In genomic region chr7:142482256-142482609, GRCm38 (mm10) we compare ENCODE assay signal across 9 mouse cellular contexts. TPM values are rescaled to one million over a fixed set of nuclear protein-coding genes. Genes with fewer than 3 reads are reported as not detected.
DNase-seq lines count a peak whose midpoint lies in the region; ATAC-seq lines count a peak whose summit lies in the region.
"Had no signal": no experiment of that assay in that cellular context is flagged by ENCODE, and none has a peak within 500 bp of the region (broad histone marks: within the 10 kb centered on the region; RNA-seq: fewer than 3 reads in every experiment).

No protein-coding gene starts in this region.

- 16% methylated on average over 6 of the region's 6 CpGs for WGBS in forebrain, embryonic 15.5 days
- 18% methylated on average over 6 of the region's 6 CpGs for WGBS in limb, embryonic 10.5 days
- 11% methylated on average over 6 of the region's 6 CpGs for WGBS in stomach, embryonic 14.5 days

- DNase-seq in lung, postnatal 10 days = peak; percentile 70
- DNase-seq in lung, postnatal 36 days = no peak
- peak; percentile 70 for DNase-seq in limb, embryonic 10.5 days (ENCODE audit: low spot score)
- no peak for DNase-seq in gastrocnemius, adult 8-10 months (ENCODE audit: low spot score in 2 of 2)
- no peak for DNase-seq in frontal cortex, postnatal 10 days (ENCODE audit: low spot score in 2 of 2)
- no peak for DNase-seq in c-Kit-positive CD71-positive TER-119-positive erythroid progenitor cells, embryonic 14.5 days (ENCODE audit: low spot score)

- H3K27ac ChIP-seq in forebrain, embryonic 15.5 days (replicated peaks) = peak overlapping the region; percentile 80
- peak overlapping the region; percentile 97 for H3K27ac ChIP-seq in limb, embryonic 10.5 days
- H3K27ac ChIP-seq in stomach, embryonic 14.5 days (ENCODE audit: low read length) = peak overlapping the region; percentile 97

- H3K4me3 ChIP-seq in forebrain, embryonic 15.5 days = no peak overlapping the region
- H3K4me3 ChIP-seq in limb, embryonic 10.5 days = peak overlapping the region; percentile 44
- no peak overlapping the region for H3K4me3 ChIP-seq in stomach, embryonic 14.5 days (ENCODE audit: low read depth, low read length)

- peak; percentile 41 for ATAC-seq in forebrain, embryonic 15.5 days (replicated peaks)
- no peak for ATAC-seq in stomach, embryonic 14.5 days (ENCODE audit: insufficient number of reproducible peaks, insufficient read depth, low FRiP score, low read depth)

- no peaks in the 10 kb centered on the region for H3K27me3 ChIP-seq in forebrain, embryonic 15.5 days
- no peaks in the 10 kb centered on the region for H3K27me3 ChIP-seq in limb, embryonic 10.5 days (ENCODE audit: low read depth, poor library complexity, severe bottlenecking)
- no peaks in the 10 kb centered on the region for H3K27me3 ChIP-seq in stomach, embryonic 14.5 days (ENCODE audit: control insufficient read depth, insufficient read depth, low read length)

- H3K4me2 ChIP-seq in forebrain, embryonic 15.5 days (replicated peaks) = peak overlapping the region; percentile 60; the same call in 1 of the 2 replicates
- peak overlapping the region; percentile 53 for H3K4me2 ChIP-seq in stomach, embryonic 14.5 days (replicated peaks; ENCODE audit: low read depth, low read length)

- 0 out of 2 replicates have a peak overlapping the region, but pooled peaks have one; percentile 47 for H3K9ac ChIP-seq in forebrain, embryonic 15.5 days (replicated peaks)
- H3K9ac ChIP-seq in stomach, embryonic 14.5 days (replicated peaks; ENCODE audit: low read depth, low read length) = peak overlapping the region; percentile 40; the same call in 1 of the 2 replicates

- no peaks in the 10 kb centered on the region for H3K9me3 ChIP-seq in forebrain, embryonic 15.5 days
- H3K9me3 ChIP-seq in limb, embryonic 10.5 days (replicated peaks) = no peaks in the 10 kb centered on the region
- H3K9me3 ChIP-seq in stomach, embryonic 14.5 days (ENCODE audit: control insufficient read depth, low read depth, low read length) = no peaks in the 10 kb centered on the region

- no peaks in the 10 kb centered on the region for H3K36me3 ChIP-seq in forebrain, embryonic 15.5 days
- peaks cover 8% of the 10 kb centered on the region for H3K36me3 ChIP-seq in limb, embryonic 10.5 days
- peaks cover 15% of the 10 kb centered on the region for H3K36me3 ChIP-seq in stomach, embryonic 14.5 days (ENCODE audit: control insufficient read depth, insufficient read depth, low read length)

- peaks cover 26% of the 10 kb centered on the region for H3K4me1 ChIP-seq in forebrain, embryonic 15.5 days
- H3K4me1 ChIP-seq in limb, embryonic 10.5 days = peaks cover 79% of the 10 kb centered on the region
- H3K4me1 ChIP-seq in stomach, embryonic 14.5 days (ENCODE audit: control insufficient read depth, insufficient read depth, low read length) = peaks cover 64% of the 10 kb centered on the region

RNA-seq across cellular contexts. Expression of gene Tnnt3, which starts 16.4 kb away (rescaled TPM):
- polyA plus RNA-seq in forebrain, embryonic 15.5 days (2015; fragmentation: Nextera tagmentation; extraction: Ambion mirVana) = 0.98 TPM in 1 of 2 replicates, not detected in the other
- 1.6 and 1.7 TPM in 2 replicates for polyA plus RNA-seq in limb, embryonic 10.5 days (2016; fragmentation: Nextera tagmentation; extraction: Ambion mirVana)
- polyA plus RNA-seq in stomach, embryonic 14.5 days (2014; fragmentation: Nextera tagmentation; extraction: Ambion mirVana) = 2.2 and 2.6 TPM in 2 replicates
- over 10,000 TPM; 31,851 to 38,724 (median 35,835) TPM for total RNA-seq in gastrocnemius, adult 8-10 months (2022)

RNA-seq across cellular contexts. Expression of gene Lsp1, which starts 21.6 kb away (rescaled TPM):
- 3.6 and 4.2 TPM in 2 replicates for polyA plus RNA-seq in forebrain, embryonic 15.5 days (2015; fragmentation: Nextera tagmentation; extraction: Ambion mirVana)
- 28.7 and 31.1 TPM in 2 replicates for polyA plus RNA-seq in limb, embryonic 10.5 days (2016; fragmentation: Nextera tagmentation; extraction: Ambion mirVana)
- polyA plus RNA-seq in stomach, embryonic 14.5 days (2014; fragmentation: Nextera tagmentation; extraction: Ambion mirVana) = 194 and 211 TPM in 2 replicates
- total RNA-seq in gastrocnemius, adult 8-10 months (2022) = 10 to 100 TPM; 22.8 to 39.1 (median 34.1) TPM

RNA-seq across cellular contexts. Expression of gene Tnni2, which starts 40.6 kb away (rescaled TPM):
- polyA plus RNA-seq in forebrain, embryonic 15.5 days (2015; fragmentation: Nextera tagmentation; extraction: Ambion mirVana) = 0.73 and 0.93 TPM in 2 replicates
- polyA plus RNA-seq in limb, embryonic 10.5 days (2016; fragmentation: Nextera tagmentation; extraction: Ambion mirVana) = 2.4 and 3.6 TPM in 2 replicates
- 4.6 and 5.8 TPM in 2 replicates for polyA plus RNA-seq in stomach, embryonic 14.5 days (2014; fragmentation: Nextera tagmentation; extraction: Ambion mirVana)
- over 10,000 TPM; 16,943 to 22,105 (median 19,624) TPM for total RNA-seq in gastrocnemius, adult 8-10 months (2022)

RNA-seq across cellular contexts. Expression of gene Syt8, which starts 47.6 kb away (rescaled TPM):
- polyA plus RNA-seq in forebrain, embryonic 15.5 days (2015; fragmentation: Nextera tagmentation; extraction: Ambion mirVana) = not detected in 2 replicates
- polyA plus RNA-seq in limb, embryonic 10.5 days (2016; fragmentation: Nextera tagmentation; extraction: Ambion mirVana) = 0.25 TPM in 1 of 2 replicates, not detected in the other
- polyA plus RNA-seq in stomach, embryonic 14.5 days (2014; fragmentation: Nextera tagmentation; extraction: Ambion mirVana) = 4.8 and 6.6 TPM in 2 replicates
- not detected for total RNA-seq in gastrocnemius, adult 8-10 months (2022)
- total RNA-seq: gastrocnemius, postnatal 4 days had no signal

RNA-seq across cellular contexts. Expression of gene Mrpl23, which starts 50.3 kb away (rescaled TPM):
- 20.1 and 22.4 TPM in 2 replicates for polyA plus RNA-seq in forebrain, embryonic 15.5 days (2015; fragmentation: Nextera tagmentation; extraction: Ambion mirVana)
- 25.9 and 33.7 TPM in 2 replicates for polyA plus RNA-seq in limb, embryonic 10.5 days (2016; fragmentation: Nextera tagmentation; extraction: Ambion mirVana)
- polyA plus RNA-seq in stomach, embryonic 14.5 days (2014; fragmentation: Nextera tagmentation; extraction: Ambion mirVana) = 32.6 and 35.6 TPM in 2 replicates
- 1 to 10 TPM; 1.0 to 5.1 (median 3.1) TPM for total RNA-seq in gastrocnemius, adult 8-10 months (2022)

Comparison
In these comparisons a context has a peak if more than half of its experiments do, and no peak if none do; other contexts are left out.
1. DNase-seq: peak in lung, postnatal 10 days (single experiment) and limb, embryonic 10.5 days (single experiment); none in lung, postnatal 36 days (single experiment), gastrocnemius, adult 8-10 months (0 of 2), frontal cortex, postnatal 10 days (0 of 2) and c-Kit-positive CD71-positive TER-119-positive erythroid progenitor cells, embryonic 14.5 days (single experiment).
2. Peak in every context shown above with its lines, with median percentiles within 50 percentile points of each other: H3K27ac ChIP-seq.